Mouse (Mus musculus): ENCODE data around the gene Cdh13.

DNA sequence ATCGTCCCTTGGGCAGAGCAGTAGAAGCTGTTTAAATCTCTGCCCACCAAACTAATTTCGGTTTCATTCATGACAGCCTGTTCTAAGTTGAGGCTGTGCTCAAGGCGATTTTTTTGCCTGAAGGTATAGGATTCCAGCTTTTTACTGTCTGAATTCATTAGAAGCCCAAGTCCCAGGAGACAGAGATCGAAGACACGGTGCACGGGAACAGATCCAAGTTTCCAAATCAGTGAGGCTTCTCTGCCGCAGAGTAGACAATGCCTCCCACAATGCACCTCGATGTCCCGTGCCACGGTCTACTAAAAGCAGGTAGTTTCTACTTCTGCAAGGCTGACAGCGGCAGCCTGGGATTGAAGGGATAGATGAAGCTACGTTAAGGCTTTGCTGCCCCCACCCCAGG lies 778.1 kb downstream of the Cdh13 start:
- TF ChIP-seq USF1 (IDR thresholded peaks at IDR 0.05; ENCODE audit: low read depth) (no peak), POLR2A (IDR thresholded peaks at IDR 0.05; ENCODE audit: insufficient read length, low read depth) (no peak), MYOG (IDR thresholded peaks at IDR 0.05; ENCODE audit: control insufficient read depth in 1 of 3, insufficient read depth in 1 of 3, insufficient read length in 2 of 3, low read depth in 2 of 3) (no peak), E2F4 (IDR thresholded peaks at IDR 0.05; ENCODE audit: insufficient read depth) (no peak), MYOD1 (IDR thresholded peaks at IDR 0.05; ENCODE audit: control insufficient read depth in 1 of 3, insufficient read length in 2 of 3, low read depth in 2 of 3) (no peak), POLR2AphosphoS2 (IDR thresholded peaks at IDR 0.05; ENCODE audit: insufficient read length, low read depth) (no peak), CEBPB (IDR thresholded peaks at IDR 0.05; ENCODE audit: insufficient read depth, poor library complexity, severe bottlenecking) (no peak), MAX (IDR thresholded peaks at IDR 0.05; ENCODE audit: low read depth) (no peak), TCF3 (IDR thresholded peaks at IDR 0.05; ENCODE audit: insufficient read length, low read depth) (no peak), TCF12 (IDR thresholded peaks at IDR 0.05; ENCODE audit: insufficient read depth, poor library complexity, severe bottlenecking) (no peak)

All from myocyte (in vitro differentiated cells).